Mouse (Mus musculus) gastrocnemius, postnatal 36 days (tissue): ENCODE data around the gene Lrrc4b. TPM values are rescaled to one million over a fixed set of nuclear protein-coding genes. Genes with fewer than 3 reads are reported as not detected.

Experiments
- DNase-seq, 2 experiments: peaks; one replicate each; pipeline ENCODE4 v3.0.0; 2022
- intact Hi-C: fragments of 180-260 bp; cut with DNase I; formaldehyde crosslinking; loops from one replicate; pipeline ENCODE4 v1.15.1; 2025
- total RNA-seq, 2 experiments: library from RNA; stranded (reverse); gene quantifications; 2 replicates each; pipeline ENCODE4 v1.2.3; 2021

Gene Lrrc4b
- total RNA-seq, 2 experiments from 2014 or later, result 0.20 TPM; not detected in 1

- no peak for DNase-seq
- intact Hi-C loops, result loop anchor here (5.0 kb wide), 1 partner anchor 85 kb away; no protein-coding TSS in a partner anchor
These were observed 33.6 kb downstream of the Lrrc4b start for GRCm38 (mm10) chr7:44462218-44463055.

DNA sequence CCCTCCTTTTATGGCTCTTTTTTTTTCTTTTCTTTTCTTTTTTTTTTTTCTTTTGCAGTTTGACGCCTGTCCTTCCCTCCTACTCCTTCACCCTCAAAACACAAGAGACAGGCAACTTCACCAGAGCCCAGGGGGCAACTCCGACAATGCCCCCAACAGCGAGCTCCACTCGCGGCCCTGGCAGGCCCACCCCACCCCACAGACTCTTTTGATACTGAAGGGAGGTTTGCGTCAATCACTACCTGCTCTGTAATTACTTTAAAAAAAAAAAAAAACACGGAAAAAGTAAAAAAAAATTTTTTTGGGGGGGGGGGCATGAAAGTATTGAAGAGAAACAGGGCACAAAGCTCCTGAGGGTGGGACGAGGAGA, 34.2 kb downstream of the Lrrc4b start:
- intact Hi-C loops, result loop anchor here (5.0 kb wide), 1 partner anchor 86 kb away; no protein-coding TSS in a partner anchor

GRCm38 (mm10) chr7:44463556-44464225, 34.9 kb downstream of the Lrrc4b start:
- DNase-seq, result no peak
- intact Hi-C loops, result loop anchor here (5.0 kb wide), 1 partner anchor 86 kb away; no protein-coding TSS in a partner anchor

More for the DNA sequence above, 34.2 kb downstream of the Lrrc4b start:
- DNase-seq, result no peak

DNA sequence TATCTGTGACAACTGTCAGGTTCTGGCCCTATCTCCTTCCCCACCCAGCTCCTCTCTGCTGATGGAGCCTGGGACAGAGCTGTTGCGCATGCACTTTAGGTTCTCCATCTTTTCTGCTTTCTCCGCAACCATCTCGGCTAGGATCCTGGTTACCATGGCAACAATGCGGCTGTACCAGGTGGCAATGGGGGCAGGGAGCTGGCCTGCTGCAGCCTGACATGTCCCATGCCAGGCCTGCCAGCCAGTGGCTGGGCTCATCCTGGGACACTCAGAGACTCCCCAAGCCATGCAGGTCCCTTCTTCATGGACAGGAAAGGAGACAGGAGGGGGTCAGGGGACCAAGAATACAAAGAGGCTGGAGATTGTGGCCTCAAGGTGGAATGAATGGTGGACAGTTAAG, 35.7 kb downstream of the Lrrc4b start:
- intact Hi-C loops, result loop anchor here (5.0 kb wide), 1 partner anchor 87 kb away; no protein-coding TSS in a partner anchor
- DNase-seq, result no peak

DNA sequence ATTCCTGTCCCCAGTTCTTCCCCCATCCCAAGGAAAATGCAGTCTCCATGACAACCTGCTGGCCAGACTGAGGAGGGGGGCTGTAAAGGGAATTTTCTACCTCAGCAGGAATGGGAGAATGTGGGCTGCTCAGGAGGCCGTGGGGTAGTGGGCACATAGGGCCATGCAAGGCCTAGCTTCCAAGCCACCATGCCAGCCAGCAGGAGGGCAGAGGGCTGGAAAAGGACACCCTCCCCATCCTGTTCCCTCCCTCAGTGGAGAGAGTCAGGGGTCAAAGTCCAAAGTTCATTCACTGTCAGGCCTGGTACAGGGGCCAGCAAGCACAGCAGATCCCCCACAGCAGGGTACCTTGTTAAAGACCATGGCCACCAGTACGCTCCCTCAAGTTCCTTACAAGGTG, 36.3 kb downstream of the Lrrc4b start, which contains the start of gene Aspdh:
Aspdh (plus strand) TSS at position 281 of the 400 bp plus-strand sequence.
- intact Hi-C loops, result no loop called here

GRCm38 (mm10) chr7:44466006-44466887, 37.4 kb downstream of the Lrrc4b start:
- DNase-seq, result no peak
- intact Hi-C loops, result no loop called here

More for the DNA sequence above, 36.3 kb downstream of the Lrrc4b start, which contains the start of gene Aspdh:
- DNase-seq, result no peak

GRCm38 (mm10) chr7:44466888-44467311, 38.1 kb downstream of the Lrrc4b start:
- intact Hi-C loops, result no loop called here

DNA sequence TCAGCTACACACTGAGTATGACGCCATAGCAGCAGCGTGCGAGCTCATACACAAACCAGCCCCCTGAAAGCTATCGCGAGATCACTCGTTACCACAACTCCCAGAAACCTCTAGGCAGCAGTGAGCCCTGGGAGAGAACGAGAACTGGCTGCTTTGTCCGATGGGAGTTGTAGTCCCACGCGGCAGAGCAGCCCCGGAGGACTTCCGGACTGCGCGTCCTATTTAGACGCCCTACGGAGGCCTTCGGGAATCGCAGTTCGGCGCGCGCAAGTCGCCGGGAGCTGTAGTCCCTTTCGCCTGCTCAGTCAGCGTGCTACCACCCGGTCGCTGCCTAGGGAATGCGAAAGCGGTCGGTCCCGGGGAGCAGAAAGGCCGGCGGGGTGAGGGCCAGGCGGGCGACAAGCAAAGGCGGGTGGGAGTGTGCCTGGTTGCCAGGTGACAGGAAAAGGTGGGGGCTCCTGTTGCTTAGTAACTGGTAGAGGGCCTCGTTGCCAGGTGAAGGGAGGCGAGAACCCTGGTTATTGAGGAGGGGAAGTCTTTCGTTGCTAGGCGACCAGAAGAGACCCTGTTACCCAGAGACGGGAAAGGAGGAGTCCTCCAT, 39.1 kb downstream of the Lrrc4b start, which contains the start of gene Josd2:
Josd2 (plus strand) TSS at position 170 of the 601 bp plus-strand sequence.
- intact Hi-C loops, result no loop called here
- peak; percentile 83 to 92 for DNase-seq

More at GRCm38 (mm10) chr7:44466888-44467311, 38.1 kb downstream of the Lrrc4b start:
- DNase-seq, result no peak

GRCm38 (mm10) chr7:44468644-44469285, 39.9 kb downstream of the Lrrc4b start:
- intact Hi-C loops, result no loop called here
- no peak for DNase-seq

DNA sequence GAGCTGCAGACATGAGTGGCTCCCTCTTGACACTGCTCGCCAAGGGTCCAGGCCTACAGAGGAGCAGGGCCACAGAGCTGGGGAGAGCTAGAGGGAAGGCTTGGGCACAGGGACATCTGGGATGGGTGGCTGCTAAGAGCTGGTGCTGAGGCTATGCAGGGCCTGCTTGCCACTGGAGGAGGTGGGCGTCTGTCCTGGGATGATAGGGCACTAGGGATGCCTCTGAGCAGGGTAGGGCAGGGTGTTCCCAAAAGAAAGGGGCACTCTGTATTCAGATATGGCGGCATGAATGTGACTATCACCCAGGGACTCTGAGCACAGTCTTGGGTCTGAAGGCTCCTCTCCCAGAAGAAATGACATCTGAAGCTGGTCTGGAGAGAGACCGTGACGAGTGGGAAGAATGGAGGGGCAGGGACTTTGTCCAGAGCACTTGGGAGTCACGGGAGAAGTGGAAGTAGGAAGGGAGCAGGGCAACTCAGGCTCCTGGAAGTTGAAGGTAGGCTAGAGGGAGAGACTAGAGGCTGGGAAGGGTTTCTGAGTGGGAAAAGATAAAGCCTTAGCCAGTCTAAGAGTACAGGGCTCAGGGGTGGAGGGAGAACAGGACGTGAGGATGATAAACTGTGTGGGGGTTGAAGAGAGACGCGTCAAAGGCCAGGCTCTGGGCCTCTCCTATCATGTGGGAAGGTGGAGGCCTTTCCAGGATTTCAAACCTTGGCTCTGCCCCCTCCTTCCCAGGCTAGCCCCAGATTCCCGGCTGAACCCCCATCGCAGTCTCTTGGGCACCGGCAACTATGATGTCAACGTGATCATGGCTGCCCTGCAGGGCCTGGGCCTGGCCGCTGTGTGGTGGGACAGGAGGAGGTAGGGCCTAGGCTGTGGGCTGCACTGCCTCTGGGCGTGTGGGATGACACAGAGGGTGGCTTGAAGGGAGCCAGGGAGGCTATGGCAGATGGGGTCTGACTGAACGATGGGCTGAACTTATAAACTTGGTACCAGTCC, 41.2 kb downstream of the Lrrc4b start:
- intact Hi-C loops, result no loop called here

DNA sequence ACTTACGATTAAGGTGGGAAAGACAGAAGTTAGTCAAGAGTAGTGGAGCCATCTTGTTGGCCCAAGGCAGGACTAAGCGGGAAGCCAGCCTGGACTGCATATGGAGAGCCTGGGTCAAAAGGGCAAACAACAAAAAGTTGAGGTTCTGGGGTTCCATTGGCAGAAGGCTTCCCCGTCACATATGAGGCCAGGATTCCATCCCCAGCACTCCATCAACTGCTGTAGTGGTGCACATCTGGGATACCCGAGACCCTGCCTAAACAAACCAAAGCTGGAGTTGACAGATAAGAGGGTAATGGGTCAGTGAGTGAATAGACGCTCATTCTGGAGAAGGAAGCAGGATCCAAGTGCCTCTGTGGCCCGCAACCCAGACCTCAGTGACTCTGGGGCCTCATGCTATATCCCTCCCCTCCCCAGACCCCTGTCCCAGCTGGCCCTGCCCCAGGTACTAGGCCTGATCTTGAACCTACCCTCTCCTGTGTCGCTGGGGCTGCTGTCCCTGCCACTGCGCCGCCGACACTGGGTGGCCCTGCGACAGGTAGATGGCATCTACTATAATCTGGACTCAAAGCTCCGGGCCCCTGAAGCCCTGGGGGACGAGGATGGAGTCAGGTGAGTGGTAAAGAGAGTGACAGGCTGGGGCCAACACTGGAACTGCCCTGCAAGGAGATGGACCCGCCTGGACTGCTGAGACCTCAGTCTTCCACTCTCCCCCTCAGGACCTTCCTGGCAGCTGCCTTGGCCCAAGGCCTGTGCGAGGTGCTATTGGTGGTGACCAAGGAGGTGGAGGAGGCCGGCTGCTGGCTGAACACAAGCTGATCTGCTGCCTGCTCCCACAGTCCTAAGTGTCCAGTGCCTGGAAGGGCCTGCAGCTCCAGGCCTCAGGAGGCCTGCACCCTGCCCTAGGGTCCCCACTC, 42.1 kb downstream of the Lrrc4b start:
- intact Hi-C loops, result no loop called here
- DNase-seq, result no peak

More for the DNA sequence above, 41.2 kb downstream of the Lrrc4b start:
- no peak for DNase-seq

DNA sequence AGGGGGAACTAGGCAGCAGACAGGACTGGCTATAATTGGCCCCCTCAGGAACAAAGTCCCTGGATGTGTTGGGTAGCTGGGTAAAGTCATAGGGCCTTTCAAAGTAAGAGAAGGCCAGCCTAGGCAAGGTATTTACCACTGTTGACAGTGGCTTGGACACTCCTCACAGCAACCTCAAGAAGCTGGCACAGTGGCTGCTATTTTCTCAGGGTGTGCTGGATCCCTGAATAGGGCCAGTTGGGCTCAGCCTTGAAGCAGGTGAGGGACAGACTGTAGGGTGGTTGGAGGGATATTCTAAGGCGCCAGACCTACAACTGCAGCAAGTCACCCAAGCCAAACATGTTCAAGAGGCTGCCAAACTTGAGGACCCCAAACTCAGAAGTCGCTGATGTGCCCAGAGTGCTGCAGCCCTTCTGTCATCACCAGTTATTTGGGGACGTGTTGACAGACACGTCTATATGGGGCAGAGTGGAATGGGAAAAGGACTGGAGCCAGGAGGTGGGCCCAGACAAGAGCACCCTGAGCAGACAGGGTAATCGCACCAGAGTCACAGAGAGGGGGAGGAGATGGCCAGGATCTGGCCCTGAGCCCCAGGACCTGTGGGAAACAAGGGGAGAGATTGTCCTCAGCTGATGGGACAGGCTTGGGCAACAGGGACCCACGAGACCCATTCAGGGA, 43.2 kb downstream of the Lrrc4b start:
- peak in 1 of 2 experiments; percentile 50 for DNase-seq
- intact Hi-C loops, result no loop called here

- DNase-seq, result no peak
- intact Hi-C loops, result no loop called here
These were observed 43.7 kb downstream of the Lrrc4b start for GRCm38 (mm10) chr7:44472558-44472885.

DNA sequence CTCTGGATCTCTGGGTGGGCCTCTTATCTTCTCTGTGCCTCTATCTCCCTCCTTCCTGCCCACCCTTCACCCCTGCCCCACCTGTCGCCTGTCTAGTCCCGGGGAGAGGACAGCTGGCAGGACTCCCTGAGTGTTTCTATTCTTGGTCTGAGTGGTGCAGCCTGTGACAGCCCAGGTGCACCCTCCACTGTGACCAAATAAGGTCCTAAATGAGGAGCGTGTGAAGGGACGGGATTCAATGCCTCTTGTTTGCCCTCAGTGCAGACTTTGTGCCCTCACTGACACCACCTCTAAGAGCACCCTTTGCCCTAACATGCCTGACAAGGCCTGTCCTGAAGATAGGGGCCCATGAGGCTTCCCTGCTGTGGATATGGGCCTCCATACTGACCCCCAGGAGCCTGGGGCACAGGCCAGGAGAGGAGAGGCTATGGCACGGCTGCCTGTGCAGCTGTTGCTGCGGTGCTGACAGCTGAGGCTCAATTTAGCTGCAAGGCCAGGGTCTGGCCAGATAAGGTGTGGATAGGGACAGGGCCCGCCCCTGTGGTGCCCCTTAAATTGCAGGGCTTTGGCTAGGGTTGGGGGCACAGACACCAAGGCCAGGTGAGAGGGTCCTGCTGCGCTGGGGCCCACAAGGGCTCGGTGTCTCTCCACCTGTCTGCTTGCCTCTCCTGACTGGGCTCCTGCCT, 44.3 kb downstream of the Lrrc4b start:
- intact Hi-C loops, result no loop called here
- DNase-seq, result peak; percentile 58 to 73

- intact Hi-C loops, result no loop called here
- peak in 1 of 2 experiments; percentile 72 for DNase-seq
These were observed 45.6 kb downstream of the Lrrc4b start for GRCm38 (mm10) chr7:44474419-44474818.

DNA sequence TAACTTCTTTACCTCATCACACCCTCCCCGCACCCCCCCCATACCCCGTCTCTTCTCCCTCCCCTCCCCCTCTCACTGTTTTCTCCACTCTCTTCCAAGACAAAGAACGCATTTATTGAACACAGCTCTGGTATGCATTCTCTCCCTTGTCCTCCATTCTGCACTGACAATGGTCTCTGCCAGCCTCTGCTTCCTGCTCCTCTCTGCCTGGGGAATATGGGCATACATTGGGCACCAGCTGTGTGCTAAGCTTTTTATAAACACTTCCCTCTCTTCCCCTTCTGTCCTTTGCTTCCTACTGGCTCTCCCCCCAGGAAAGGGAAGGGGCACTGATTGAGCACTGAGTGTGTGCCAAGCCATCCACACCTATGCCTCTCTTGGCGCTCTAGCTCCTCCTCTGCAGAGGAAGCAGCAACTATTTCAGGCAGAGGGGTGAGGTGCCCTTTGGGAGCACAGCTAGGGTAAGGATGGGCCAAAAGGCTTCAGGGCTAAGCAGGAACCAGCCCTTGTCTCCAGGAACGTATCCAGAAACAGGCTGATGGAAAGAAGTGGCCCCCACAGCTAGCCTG, 46.3 kb downstream of the Lrrc4b start:
- no peak for DNase-seq
- intact Hi-C loops, result no loop called here
